Mouse (Mus musculus): ENCODE results near the gene Pglyrp2. TPM values are rescaled to one million over a fixed set of nuclear protein-coding genes. Genes with fewer than 3 reads are reported as not detected.

Pglyrp2 gene
- polyA plus RNA-seq, 1 experiment from 2014 or later, result 0.20 TPM

DNA sequence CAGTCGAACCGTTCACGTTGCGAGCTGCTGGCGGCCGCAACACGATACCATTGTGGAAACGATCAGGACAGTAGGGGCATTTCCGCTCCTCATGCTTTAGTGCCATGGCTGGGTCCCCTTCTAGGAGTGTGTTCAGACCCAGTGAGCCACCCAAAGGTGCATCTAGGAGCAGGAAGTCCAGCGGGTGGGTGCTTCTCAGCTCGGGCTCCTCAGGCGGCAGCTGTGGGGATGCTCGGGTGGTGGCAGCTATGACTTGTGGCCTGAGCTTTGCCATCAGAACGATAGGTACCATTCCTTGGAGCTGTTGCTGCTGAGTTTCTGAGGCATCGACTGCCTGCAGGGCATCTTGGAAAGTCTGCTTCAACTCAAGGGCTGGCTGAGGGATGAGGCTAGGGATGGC, 47.5 kb downstream of the Pglyrp2 start:
- ATAC-seq (ENCODE audit: insufficient number of reproducible peaks, insufficient read depth, low FRiP score, low TSS enrichment), result no peak
- WGBS, result 85% methylated on average over 15 of the region's 15 CpGs
- H3K4me2 ChIP-seq (replicated peaks), result no peak overlapping the region

DNA sequence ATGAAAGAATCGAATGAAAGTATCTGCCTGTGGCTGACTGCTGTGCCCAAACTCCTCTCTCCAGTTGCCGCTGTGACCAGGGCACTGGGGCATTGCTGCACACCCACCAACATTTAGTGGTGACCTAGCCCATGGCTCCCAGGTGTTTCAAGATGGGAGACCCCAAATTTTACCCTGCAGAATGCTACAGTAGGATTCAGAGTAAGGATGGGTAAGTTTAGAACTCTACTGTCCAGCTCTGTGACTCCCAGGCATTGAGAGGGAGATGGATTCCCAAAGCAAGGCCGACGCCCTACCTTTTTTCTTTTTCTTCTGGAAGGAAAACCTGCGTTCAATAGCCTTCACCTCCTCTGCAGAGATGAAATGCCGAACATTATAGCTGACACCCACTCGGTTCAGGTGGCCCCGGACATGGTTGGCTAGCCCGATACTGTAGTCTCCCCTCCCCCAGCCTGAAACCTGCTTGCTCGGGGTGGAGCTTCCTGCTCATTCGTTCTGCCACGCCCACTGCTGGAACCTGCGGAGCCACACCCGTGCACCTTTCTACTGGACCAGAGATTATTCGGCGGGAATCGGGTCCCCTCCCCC, 54.9 kb downstream of the Pglyrp2 start:
- H3K4me3 ChIP-seq, result peak overlapping the region; percentile 27
- no peaks in the 10 kb centered on the region for H3K9me3 ChIP-seq
- peaks cover 6% of the 10 kb centered on the region; the same call in 1 of the 2 replicates for H3K4me1 ChIP-seq
- no peak overlapping the region for H3K9ac ChIP-seq
- H3K36me3 ChIP-seq, result 0 out of 2 replicates have a peak, but pooled peaks cover 7% of the 10 kb centered on the region
- H3K27me3 ChIP-seq, result no peaks in the 10 kb centered on the region
- peak overlapping the region; percentile 43 for H3K4me2 ChIP-seq (replicated peaks)
- WGBS, result 10% methylated on average over 13 of the region's 17 CpGs
- ATAC-seq (ENCODE audit: insufficient number of reproducible peaks, insufficient read depth, low FRiP score, low TSS enrichment), result peak; percentile 49; the same call in 1 of the 2 replicates
- H3K27ac ChIP-seq, result no peak overlapping the region

More for the DNA sequence above, 47.5 kb downstream of the Pglyrp2 start:
- Histone ChIP-seq H3K27me3 (no peaks in the 10 kb centered on the region), H3K4me1 (no peaks in the 10 kb centered on the region), H3K27ac (0 out of 2 replicates have a peak overlapping the region, but pooled peaks have one; percentile 11), H3K4me3 (no peak overlapping the region), H3K36me3 (peaks cover 14% of the 10 kb centered on the region; the same call in 1 of the 2 replicates), H3K9ac (no peak overlapping the region), H3K9me3 (no peaks in the 10 kb centered on the region)

DNA sequence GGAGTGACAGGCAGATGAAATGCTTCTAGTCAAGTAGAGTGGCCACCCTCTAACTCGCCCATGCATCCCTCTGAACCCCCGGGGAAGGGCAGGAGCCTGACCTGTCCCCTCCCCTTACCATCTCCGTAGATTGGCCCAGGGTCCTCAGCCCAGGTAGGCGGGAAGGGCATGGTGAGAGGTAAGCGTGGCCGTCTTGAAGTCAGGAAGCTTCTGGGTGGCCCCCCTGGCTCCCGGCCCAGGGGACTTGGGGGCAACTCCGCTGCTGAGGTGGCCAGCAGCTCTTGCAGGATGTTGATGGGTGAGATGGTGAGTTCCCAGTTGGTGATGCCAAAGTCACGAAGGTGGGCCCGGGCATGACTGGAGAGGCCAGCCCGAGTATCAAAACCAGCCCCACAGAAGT, 56.3 kb downstream of the Pglyrp2 start:
- WGBS, result 85% methylated on average over 11 of the region's 11 CpGs
- Histone ChIP-seq H3K4me1 (peaks cover 14% of the 10 kb centered on the region), H3K27ac (no peak overlapping the region), H3K4me2 (replicated peaks) (no peak overlapping the region), H3K9ac (no peak overlapping the region), H3K27me3 (no peaks in the 10 kb centered on the region), H3K9me3 (no peaks in the 10 kb centered on the region), H3K36me3 (0 out of 2 replicates have a peak, but pooled peaks cover 7% of the 10 kb centered on the region), H3K4me3 (no peak overlapping the region)
- no peak for ATAC-seq (ENCODE audit: insufficient number of reproducible peaks, insufficient read depth, low FRiP score, low TSS enrichment)

DNA sequence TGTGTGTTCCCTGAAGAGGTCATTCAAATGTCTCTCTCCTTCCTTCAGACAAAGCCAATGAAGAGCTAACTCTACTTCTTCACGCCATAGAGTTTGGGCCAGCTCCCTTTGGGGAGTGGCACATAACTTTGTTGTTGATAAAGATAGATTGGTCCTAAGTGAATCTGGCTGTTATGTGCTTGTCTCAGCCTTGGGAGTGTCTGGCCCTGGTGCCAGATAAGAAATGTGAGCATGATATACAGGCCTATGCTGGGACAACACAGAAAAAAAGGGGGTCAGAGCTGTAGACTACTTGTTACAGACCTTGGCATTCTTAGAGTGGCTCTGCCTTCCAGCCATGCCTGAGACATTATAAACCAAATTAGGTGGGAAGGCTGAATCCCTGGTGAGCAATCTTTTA, 58.7 kb downstream of the Pglyrp2 start:
- H3K9me3 ChIP-seq, result no peaks in the 10 kb centered on the region
- H3K27ac ChIP-seq, result no peak overlapping the region
- no peak overlapping the region for H3K4me3 ChIP-seq
- H3K27me3 ChIP-seq, result no peaks in the 10 kb centered on the region
- H3K4me2 ChIP-seq (replicated peaks), result no peak overlapping the region; the same call in 1 of the 2 replicates
- H3K9ac ChIP-seq, result no peak overlapping the region
- peaks cover 17% of the 10 kb centered on the region for H3K4me1 ChIP-seq
- 80% methylated on average over 1 of the region's 1 CpGs for WGBS
- no peak for ATAC-seq (ENCODE audit: insufficient number of reproducible peaks, insufficient read depth, low FRiP score, low TSS enrichment)
- peaks cover 27% of the 10 kb centered on the region for H3K36me3 ChIP-seq

DNA sequence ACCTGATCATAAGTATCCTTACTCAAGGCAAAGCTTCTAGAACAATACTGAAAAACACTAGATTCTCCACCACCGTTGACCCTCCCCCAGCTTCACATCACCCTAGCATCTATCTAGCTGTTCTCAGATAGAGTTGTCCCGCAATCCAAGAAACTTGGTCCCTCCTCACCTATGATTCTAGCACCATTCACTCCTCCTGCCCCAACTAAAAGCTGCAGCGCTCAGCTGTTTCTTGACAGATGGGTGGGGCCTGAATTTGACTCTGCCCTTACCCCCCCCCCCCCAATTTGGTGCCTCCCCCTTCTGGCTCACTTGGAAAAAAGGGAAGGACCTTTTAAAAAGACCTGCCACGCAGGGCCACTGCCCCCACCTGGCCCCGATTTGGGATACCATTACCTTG, 59.1 kb downstream of the Pglyrp2 start:
- peaks cover 31% of the 10 kb centered on the region for H3K36me3 ChIP-seq
- H3K4me2 ChIP-seq (replicated peaks), result peak overlapping the region; percentile 84
- WGBS, result 48% methylated on average over 5 of the region's 5 CpGs
- peaks cover 17% of the 10 kb centered on the region for H3K4me1 ChIP-seq
- no peaks in the 10 kb centered on the region for H3K9me3 ChIP-seq
- H3K27me3 ChIP-seq, result no peaks in the 10 kb centered on the region
- peak overlapping the region; percentile 76 for H3K27ac ChIP-seq
- H3K9ac ChIP-seq, result peak overlapping the region; percentile 98
- peak overlapping the region; percentile 93 for H3K4me3 ChIP-seq
- ATAC-seq (ENCODE audit: insufficient number of reproducible peaks, insufficient read depth, low FRiP score, low TSS enrichment), result peak; percentile 1; the same call in 1 of the 2 replicates

DNA sequence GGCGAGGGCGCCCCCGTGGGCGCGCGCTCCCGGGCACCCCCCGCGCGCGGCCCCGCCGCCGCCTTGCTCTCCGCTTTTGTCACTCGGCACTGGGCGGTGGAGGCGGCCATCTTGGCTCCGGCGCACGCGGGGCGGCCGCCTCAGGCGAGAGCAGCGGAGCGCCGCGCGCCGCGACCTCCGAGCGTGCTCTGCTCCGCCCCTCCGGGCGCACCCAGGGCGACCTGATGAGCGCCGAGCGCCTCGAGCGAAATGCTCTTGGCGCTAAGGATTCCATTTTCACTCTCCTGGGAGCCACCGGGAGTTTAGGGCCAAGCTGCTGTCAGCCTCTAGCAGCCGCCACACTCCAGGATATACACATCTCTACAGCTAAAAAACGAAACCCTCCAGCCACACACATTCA, 59.6 kb downstream of the Pglyrp2 start:
- Histone ChIP-seq H3K27ac (peak overlapping the region; percentile 76), H3K9ac (peak overlapping the region; percentile 98), H3K36me3 (peaks cover 36% of the 10 kb centered on the region), H3K4me3 (peak overlapping the region; percentile 93), H3K4me1 (peaks cover 17% of the 10 kb centered on the region), H3K27me3 (no peaks in the 10 kb centered on the region), H3K4me2 (replicated peaks) (peak overlapping the region; percentile 84), H3K9me3 (no peaks in the 10 kb centered on the region)
- peak; percentile 85 for ATAC-seq (ENCODE audit: insufficient number of reproducible peaks, insufficient read depth, low FRiP score, low TSS enrichment)
- under 1% methylated on average over 41 of the region's 47 CpGs for WGBS

DNA sequence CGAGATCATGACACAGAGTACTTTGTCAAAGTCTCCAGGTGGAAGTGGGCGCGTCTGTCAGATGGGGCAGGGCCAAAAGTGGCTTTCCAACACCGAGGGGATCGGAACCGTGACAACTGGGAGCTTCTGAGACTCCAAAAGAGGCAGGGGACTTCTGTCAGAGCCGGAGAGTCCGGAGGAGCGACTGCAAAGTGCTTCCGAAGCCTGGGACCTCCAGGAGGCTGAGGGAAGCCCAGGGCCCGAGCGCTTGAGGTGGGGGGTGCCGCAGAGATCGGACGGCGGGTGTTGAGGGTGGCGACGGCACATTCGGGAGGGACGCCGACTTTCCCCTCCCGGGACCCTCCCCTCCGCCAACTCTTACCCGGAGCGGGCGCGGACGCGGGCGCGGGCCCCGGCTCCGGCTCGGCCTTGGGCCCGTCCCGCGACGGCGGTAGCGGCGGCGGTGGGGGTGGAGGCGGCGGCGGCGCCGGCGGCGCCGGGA, 60.1 kb downstream of the Pglyrp2 start:
- under 1% methylated on average over 33 of the region's 50 CpGs for WGBS
- peak overlapping the region; percentile 84 for H3K4me2 ChIP-seq (replicated peaks)

DNA sequence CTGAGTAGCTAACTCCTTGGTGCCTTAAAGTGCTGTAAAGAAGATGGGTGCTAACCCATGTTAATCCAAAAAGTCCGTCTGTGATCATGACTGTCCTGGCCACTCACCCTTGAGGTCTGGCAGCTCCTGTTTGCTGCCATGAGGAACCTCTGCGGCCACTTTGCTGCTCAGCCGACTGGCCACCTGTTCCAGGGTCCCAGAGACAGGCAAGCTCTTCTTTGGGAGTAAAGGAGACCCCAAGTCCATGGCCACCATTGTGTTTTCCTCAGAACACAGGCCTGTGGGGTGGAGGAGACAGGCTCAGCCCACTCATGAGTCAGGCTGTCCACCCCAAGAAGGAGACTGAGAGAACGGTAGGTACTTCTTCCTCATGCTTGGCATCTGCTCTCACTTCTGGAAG, 61.3 kb downstream of the Pglyrp2 start:
- peaks cover 17% of the 10 kb centered on the region for H3K4me1 ChIP-seq
- H3K36me3 ChIP-seq, result peaks cover 50% of the 10 kb centered on the region
- 81% methylated on average over 4 of the region's 4 CpGs for WGBS
- peak overlapping the region; percentile 93 for H3K4me3 ChIP-seq
- H3K27ac ChIP-seq, result no peak overlapping the region
- H3K27me3 ChIP-seq, result no peaks in the 10 kb centered on the region
- peak overlapping the region; percentile 98; the same call in 1 of the 2 replicates for H3K9ac ChIP-seq
- H3K4me2 ChIP-seq (replicated peaks), result peak overlapping the region; percentile 84
- ATAC-seq (ENCODE audit: insufficient number of reproducible peaks, insufficient read depth, low FRiP score, low TSS enrichment), result no peak
- no peaks in the 10 kb centered on the region for H3K9me3 ChIP-seq

More for the DNA sequence above, 60.1 kb downstream of the Pglyrp2 start:
- Histone ChIP-seq H3K9ac (peak overlapping the region; percentile 98), H3K4me1 (peaks cover 17% of the 10 kb centered on the region), H3K9me3 (no peaks in the 10 kb centered on the region), H3K36me3 (peaks cover 41% of the 10 kb centered on the region), H3K4me3 (peak overlapping the region; percentile 93), H3K27me3 (no peaks in the 10 kb centered on the region), H3K27ac (peak overlapping the region; percentile 76)
- no peak for ATAC-seq (ENCODE audit: insufficient number of reproducible peaks, insufficient read depth, low FRiP score, low TSS enrichment)

Small RNA genes within 50 kb of the gene (microRNA-seq; reads per million reads assigned to microRNA genes)
- gene Gm22201, result not detected

Other genes with a start within 250 kb of the Pglyrp2 start
- gene Ephx3, start 234.6 kb downstream of the Pglyrp2 start, polyA plus RNA-seq (2016; fragmentation: Nextera tagmentation; extraction: Ambion mirVana), result 0.23 and 0.27 TPM in 2 replicates
- gene Brd4, start 139.4 kb downstream of the Pglyrp2 start, polyA plus RNA-seq (2016; fragmentation: Nextera tagmentation; extraction: Ambion mirVana), result 107 and 112 TPM in 2 replicates
- gene Akap8, start 102.9 kb downstream of the Pglyrp2 start, polyA plus RNA-seq (2016; fragmentation: Nextera tagmentation; extraction: Ambion mirVana), result 145 and 148 TPM in 2 replicates
- gene Akap8l, start 73.6 kb downstream of the Pglyrp2 start, polyA plus RNA-seq (2016; fragmentation: Nextera tagmentation; extraction: Ambion mirVana), result 107 and 118 TPM in 2 replicates
- gene Wiz, start 34.7 kb downstream of the Pglyrp2 start, polyA plus RNA-seq (2016; fragmentation: Nextera tagmentation; extraction: Ambion mirVana), result 34.0 and 36.5 TPM in 2 replicates
- gene Rasal3, start 20.6 kb downstream of the Pglyrp2 start, polyA plus RNA-seq (2016; fragmentation: Nextera tagmentation; extraction: Ambion mirVana), result 0.69 and 0.74 TPM in 2 replicates
- gene Cyp4f39, start 28.6 kb upstream of the Pglyrp2 start, polyA plus RNA-seq (2016; fragmentation: Nextera tagmentation; extraction: Ambion mirVana), result 0.70 and 0.73 TPM in 2 replicates
- 14.5 and 15.6 TPM in 2 replicates for gene Cyp4f17, start 81.9 kb upstream of the Pglyrp2 start, polyA plus RNA-seq (2016; fragmentation: Nextera tagmentation; extraction: Ambion mirVana)
- gene Cyp4f16, start 112.4 kb upstream of the Pglyrp2 start, polyA plus RNA-seq (2016; fragmentation: Nextera tagmentation; extraction: Ambion mirVana), result 26.0 and 28.4 TPM in 2 replicates
- not detected in 2 replicates for gene Cyp4f37, start 197.1 kb upstream of the Pglyrp2 start, polyA plus RNA-seq (2016; fragmentation: Nextera tagmentation; extraction: Ambion mirVana)
- gene Cyp4f40, start 234.7 kb upstream of the Pglyrp2 start, polyA plus RNA-seq (2016; fragmentation: Nextera tagmentation; extraction: Ambion mirVana), result not detected in 2 replicates